Mouse (Mus musculus): ENCODE data around the gene Kcnip4. TPM values are rescaled to one million over a fixed set of nuclear protein-coding genes. Genes with fewer than 3 reads are reported as not detected.

Gene Kcnip4
- polyA plus RNA-seq, 1 experiment: 0.06 TPM

GRCm38 (mm10) chr5:49352061-49352460 is 172.6 kb downstream of the Kcnip4 start:
- no peak overlapping the region for H3K4me2 ChIP-seq (ENCODE audit: low read depth)
- H3K36me3 ChIP-seq (ENCODE audit: control insufficient read depth, insufficient read depth): no peaks in the 10 kb centered on the region
- H3ac ChIP-seq (ENCODE audit: control insufficient read depth, insufficient read length): no peak overlapping the region
- no peak overlapping the region for H3K4me3 ChIP-seq
- no peaks in the 10 kb centered on the region for H3K79me2 ChIP-seq (ENCODE audit: control insufficient read depth, insufficient read depth)
- TF ChIP-seq MYOD1 (IDR thresholded peaks at IDR 0.05; ENCODE audit: control insufficient read depth in 1 of 3, insufficient read length in 2 of 3, low read depth in 2 of 3) (no peak), SRF (IDR thresholded peaks at IDR 0.05; ENCODE audit: control insufficient read depth, insufficient read length, low read depth) (no peak), TCF3 (IDR thresholded peaks at IDR 0.05; ENCODE audit: insufficient read length, low read depth) (no peak), USF1 (IDR thresholded peaks at IDR 0.05; ENCODE audit: low read depth) (no peak), REST (IDR thresholded peaks at IDR 0.05; ENCODE audit: insufficient read depth, insufficient read length) (no peak), TCF12 (IDR thresholded peaks at IDR 0.05; ENCODE audit: insufficient read depth, poor library complexity, severe bottlenecking) (no peak), E2F4 (IDR thresholded peaks at IDR 0.05; ENCODE audit: insufficient read depth) (no peak), MAX (IDR thresholded peaks at IDR 0.05; ENCODE audit: low read depth) (no peak), POLR2A (IDR thresholded peaks at IDR 0.05; ENCODE audit: insufficient read length, low read depth) (no peak), CEBPB (IDR thresholded peaks at IDR 0.05; ENCODE audit: insufficient read depth, poor library complexity, severe bottlenecking) (no peak), MYOG (IDR thresholded peaks at IDR 0.05; ENCODE audit: control insufficient read depth in 1 of 3, insufficient read depth in 1 of 3, insufficient read length in 2 of 3, low read depth in 2 of 3) (no peak), POLR2AphosphoS2 (IDR thresholded peaks at IDR 0.05; ENCODE audit: insufficient read length, low read depth) (no peak)
- H3K27me3 ChIP-seq (ENCODE audit: control insufficient read depth, insufficient read depth, insufficient read length): no peaks in the 10 kb centered on the region

- no peaks in the 10 kb centered on the region for H3K79me2 ChIP-seq (ENCODE audit: control insufficient read depth, insufficient read depth)
- H3K27me3 ChIP-seq (ENCODE audit: control insufficient read depth, insufficient read depth, insufficient read length): no peaks in the 10 kb centered on the region
- TF ChIP-seq CEBPB (IDR thresholded peaks at IDR 0.05; ENCODE audit: insufficient read depth, poor library complexity, severe bottlenecking) (no peak), REST (IDR thresholded peaks at IDR 0.05; ENCODE audit: insufficient read depth, insufficient read length) (no peak), SRF (IDR thresholded peaks at IDR 0.05; ENCODE audit: control insufficient read depth, insufficient read length, low read depth) (no peak), POLR2A (IDR thresholded peaks at IDR 0.05; ENCODE audit: insufficient read length, low read depth) (no peak), E2F4 (IDR thresholded peaks at IDR 0.05; ENCODE audit: insufficient read depth) (no peak), MYOD1 (IDR thresholded peaks at IDR 0.05; ENCODE audit: control insufficient read depth in 1 of 3, insufficient read length in 2 of 3, low read depth in 2 of 3) (no peak), TCF12 (IDR thresholded peaks at IDR 0.05; ENCODE audit: insufficient read depth, poor library complexity, severe bottlenecking) (no peak), POLR2AphosphoS2 (IDR thresholded peaks at IDR 0.05; ENCODE audit: insufficient read length, low read depth) (no peak), USF1 (IDR thresholded peaks at IDR 0.05; ENCODE audit: low read depth) (no peak), TCF3 (IDR thresholded peaks at IDR 0.05; ENCODE audit: insufficient read length, low read depth) (no peak), MAX (IDR thresholded peaks at IDR 0.05; ENCODE audit: low read depth) (no peak), MYOG (IDR thresholded peaks at IDR 0.05; ENCODE audit: control insufficient read depth in 1 of 3, insufficient read depth in 1 of 3, insufficient read length in 2 of 3, low read depth in 2 of 3) (no peak)
- no peaks in the 10 kb centered on the region for H3K36me3 ChIP-seq (ENCODE audit: control insufficient read depth, insufficient read depth)
- no peak overlapping the region for H3K4me3 ChIP-seq
- H3K4me2 ChIP-seq (ENCODE audit: low read depth): no peak overlapping the region
- no peak overlapping the region for H3ac ChIP-seq (ENCODE audit: control insufficient read depth, insufficient read length)
These were observed 174.4 kb downstream of the Kcnip4 start for GRCm38 (mm10) chr5:49350126-49350909.

GRCm38 (mm10) chr5:49349541-49349940 is 175.2 kb downstream of the Kcnip4 start:
- TF ChIP-seq TCF12 (IDR thresholded peaks at IDR 0.05; ENCODE audit: insufficient read depth, poor library complexity, severe bottlenecking): no peak
- TF ChIP-seq MYOD1 (IDR thresholded peaks at IDR 0.05; ENCODE audit: control insufficient read depth in 1 of 3, insufficient read length in 2 of 3, low read depth in 2 of 3): no peak
- no peak for TF ChIP-seq SRF (IDR thresholded peaks at IDR 0.05; ENCODE audit: control insufficient read depth, insufficient read length, low read depth)
- TF ChIP-seq POLR2AphosphoS2 (IDR thresholded peaks at IDR 0.05; ENCODE audit: insufficient read length, low read depth): no peak
- TF ChIP-seq MYOG (IDR thresholded peaks at IDR 0.05; ENCODE audit: control insufficient read depth in 1 of 3, insufficient read depth in 1 of 3, insufficient read length in 2 of 3, low read depth in 2 of 3): no peak
- TF ChIP-seq MAX (IDR thresholded peaks at IDR 0.05; ENCODE audit: low read depth): no peak
- no peak for TF ChIP-seq TCF3 (IDR thresholded peaks at IDR 0.05; ENCODE audit: insufficient read length, low read depth)
- no peak for TF ChIP-seq POLR2A (IDR thresholded peaks at IDR 0.05; ENCODE audit: insufficient read length, low read depth)
- no peak for TF ChIP-seq USF1 (IDR thresholded peaks at IDR 0.05; ENCODE audit: low read depth)
- TF ChIP-seq CEBPB (IDR thresholded peaks at IDR 0.05; ENCODE audit: insufficient read depth, poor library complexity, severe bottlenecking): no peak
- no peak for TF ChIP-seq REST (IDR thresholded peaks at IDR 0.05; ENCODE audit: insufficient read depth, insufficient read length)
- no peak for TF ChIP-seq E2F4 (IDR thresholded peaks at IDR 0.05; ENCODE audit: insufficient read depth)
- Histone ChIP-seq H3K4me3 (no peak overlapping the region), H3ac (ENCODE audit: control insufficient read depth, insufficient read length) (no peak overlapping the region), H3K27me3 (ENCODE audit: control insufficient read depth, insufficient read depth, insufficient read length) (no peaks in the 10 kb centered on the region), H3K4me2 (ENCODE audit: low read depth) (no peak overlapping the region), H3K79me2 (ENCODE audit: control insufficient read depth, insufficient read depth) (no peaks in the 10 kb centered on the region), H3K36me3 (ENCODE audit: control insufficient read depth, insufficient read depth) (no peaks in the 10 kb centered on the region)

GRCm38 (mm10) chr5:49348511-49348910 is 176.2 kb downstream of the Kcnip4 start:
- H3K27me3 ChIP-seq (ENCODE audit: control insufficient read depth, insufficient read depth, insufficient read length): no peaks in the 10 kb centered on the region
- H3K4me2 ChIP-seq (ENCODE audit: low read depth): no peak overlapping the region
- H3K79me2 ChIP-seq (ENCODE audit: control insufficient read depth, insufficient read depth): no peaks in the 10 kb centered on the region
- TF ChIP-seq E2F4 (IDR thresholded peaks at IDR 0.05; ENCODE audit: insufficient read depth): no peak
- no peak for TF ChIP-seq MAX (IDR thresholded peaks at IDR 0.05; ENCODE audit: low read depth)
- TF ChIP-seq USF1 (IDR thresholded peaks at IDR 0.05; ENCODE audit: low read depth): no peak
- no peak overlapping the region for H3ac ChIP-seq (ENCODE audit: control insufficient read depth, insufficient read length)
- no peak overlapping the region for H3K4me3 ChIP-seq
- H3K36me3 ChIP-seq (ENCODE audit: control insufficient read depth, insufficient read depth): no peaks in the 10 kb centered on the region

Data from myocyte (in vitro differentiated cells).